Mouse (Mus musculus) stomach, postnatal 0 days (tissue): ENCODE measurements at regions not wholly inside any gene's neighbourhood (a gene's known extent, or its start where the extent isn't known, plus 50 kb on each side); places are given as distances from the start of the nearest gene placed in this dataset.

ENCODE experiments used
- CTCF ChIP-seq: IDR thresholded peaks from 2 replicates; pipeline ENCODE4 v1.5.1; 2016; ENCODE audit warnings: antibody characterized with exemption, low read depth, mild to moderate bottlenecking, moderate library complexity
- EP300 ChIP-seq: optimal IDR thresholded peaks from 2 replicates; pipeline ENCODE3; 2016; ENCODE audit warnings: antibody characterized with exemption

DNA sequence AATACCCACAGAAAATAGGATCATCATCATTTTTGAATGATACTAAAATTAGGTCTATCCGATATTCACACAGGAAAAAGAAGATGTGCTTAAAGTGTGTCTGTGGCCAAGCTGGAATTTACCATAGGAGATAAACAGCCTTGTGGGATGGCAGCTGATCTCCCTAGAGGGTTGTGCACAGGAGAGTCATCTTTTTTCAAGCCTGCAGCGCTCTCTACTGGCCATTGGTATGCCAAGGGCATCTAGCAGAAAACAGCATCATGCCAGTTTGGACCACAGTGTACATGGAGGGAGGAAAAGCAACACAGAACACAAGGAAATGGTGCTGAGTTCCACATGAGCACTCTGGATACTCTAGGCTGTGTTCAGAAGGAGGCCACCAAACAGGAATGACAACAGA lies 74.1 kb upstream of the Diaph3 start:
- TF ChIP-seq CTCF (peak; percentile 83), EP300 (no peak)
